Mouse (Mus musculus): Measurements from ENCODE around the gene Olfr410. TPM values are rescaled to one million over a fixed set of nuclear protein-coding genes. Genes with fewer than 3 reads are reported as not detected.

Olfr410 gene
- not detected in 2 replicates for polyA plus RNA-seq (2016; fragmentation: Nextera tagmentation; extraction: Ambion mirVana)

- no peaks in the 10 kb centered on the region for H3K4me1 ChIP-seq
- no peaks in the 10 kb centered on the region for H3K27me3 ChIP-seq (replicated peaks; ENCODE audit: low read depth, poor library complexity, severe bottlenecking)
- H3K27ac ChIP-seq (replicated peaks) = no peak within 1 kb of the TSS
- no peak for DNase-seq (ENCODE audit: low spot score)
- H3K9me3 ChIP-seq = no peaks in the 10 kb centered on the region
- 80% methylated on average over 6 of the region's 6 CpGs for whole genome bisulfite sequencing
- H3K36me3 ChIP-seq (replicated peaks) = no peaks in the 10 kb centered on the region
- no peak within 1 kb of the TSS for H3K4me3 ChIP-seq
These were observed at the start of gene Olfr410 for GRCm38 (mm10) chr11:74337931-74338330. Olfr410 (minus strand) TSS chr11:74338031.

- no peaks in the 10 kb centered on the region for H3K9me3 ChIP-seq
- no peaks in the 10 kb centered on the region for H3K36me3 ChIP-seq (replicated peaks)
- no peak overlapping the region for H3K27ac ChIP-seq (replicated peaks)
- peaks cover 21% of the 10 kb centered on the region for H3K4me1 ChIP-seq
- peaks cover 3% of the 10 kb centered on the region; the same call in 1 of the 2 replicates for H3K27me3 ChIP-seq (replicated peaks; ENCODE audit: low read depth, poor library complexity, severe bottlenecking)
- WGBS = 83% methylated on average over 5 of the region's 5 CpGs
- no peak for DNase-seq (ENCODE audit: low spot score)
- H3K4me3 ChIP-seq = no peak overlapping the region
These were observed 49.4 kb upstream of the Olfr410 start for GRCm38 (mm10) chr11:74387203-74387602.

GRCm38 (mm10) chr11:74385674-74386073 lies 47.8 kb upstream of the Olfr410 start:
- no peaks in the 10 kb centered on the region for H3K36me3 ChIP-seq (replicated peaks)
- WGBS = 76% methylated on average over 9 of the region's 9 CpGs
- no peaks in the 10 kb centered on the region for H3K9me3 ChIP-seq
- peaks cover 21% of the 10 kb centered on the region for H3K4me1 ChIP-seq
- no peak overlapping the region for H3K4me3 ChIP-seq
- H3K27me3 ChIP-seq (replicated peaks; ENCODE audit: low read depth, poor library complexity, severe bottlenecking) = no peaks in the 10 kb centered on the region
- no peak for DNase-seq (ENCODE audit: low spot score)
- H3K27ac ChIP-seq (replicated peaks) = no peak overlapping the region

GRCm38 (mm10) chr11:74379166-74379873 lies 41.5 kb upstream of the Olfr410 start:
- DNase-seq (ENCODE audit: low spot score) = no peak
- 75% methylated on average over 4 of the region's 4 CpGs for WGBS
- Histone ChIP-seq H3K27me3 (replicated peaks; ENCODE audit: low read depth, poor library complexity, severe bottlenecking) (peaks cover 4% of the 10 kb centered on the region; the same call in 1 of the 2 replicates), H3K4me1 (peaks cover 7% of the 10 kb centered on the region), H3K9me3 (no peaks in the 10 kb centered on the region), H3K36me3 (replicated peaks) (no peaks in the 10 kb centered on the region), H3K27ac (replicated peaks) (no peak overlapping the region), H3K4me3 (no peak overlapping the region)

DNA sequence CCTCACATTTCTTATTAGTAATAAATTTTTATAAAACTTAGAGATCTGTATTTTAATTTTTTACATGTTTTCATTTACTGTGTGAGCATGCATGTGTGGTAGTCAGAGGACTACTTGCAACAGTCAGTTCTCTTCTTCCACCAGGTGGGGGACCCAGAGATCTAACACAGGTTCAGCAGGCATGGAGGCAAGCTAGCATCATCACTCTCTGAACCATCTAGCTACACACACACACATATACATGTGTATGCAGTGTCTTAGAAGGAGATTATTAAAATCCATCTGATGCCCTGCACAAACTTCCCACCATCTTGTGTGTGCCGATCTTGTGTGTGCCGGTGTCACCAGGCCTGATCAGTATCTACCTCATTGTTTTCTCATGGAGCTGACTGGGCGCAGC lies 39.0 kb upstream of the Olfr410 start:
- WGBS = 71% methylated on average over 3 of the region's 3 CpGs
- no peaks in the 10 kb centered on the region for H3K9me3 ChIP-seq

GRCm38 (mm10) chr11:74371393-74372100 lies 33.7 kb upstream of the Olfr410 start:
- DNase-seq (ENCODE audit: low spot score) = peak; percentile 82
- 12% methylated on average over 22 of the region's 22 CpGs for WGBS
- no peaks in the 10 kb centered on the region for H3K36me3 ChIP-seq (replicated peaks)
- no peaks in the 10 kb centered on the region for H3K9me3 ChIP-seq
- H3K27me3 ChIP-seq (replicated peaks; ENCODE audit: low read depth, poor library complexity, severe bottlenecking) = peaks cover 16% of the 10 kb centered on the region
- H3K4me3 ChIP-seq = no peak overlapping the region
- no peaks in the 10 kb centered on the region for H3K4me1 ChIP-seq
- no peak overlapping the region for H3K27ac ChIP-seq (replicated peaks)

More for the DNA sequence above, 39.0 kb upstream of the Olfr410 start:
- Histone ChIP-seq H3K36me3 (replicated peaks) (no peaks in the 10 kb centered on the region), H3K4me3 (no peak overlapping the region), H3K27ac (replicated peaks) (no peak overlapping the region), H3K27me3 (replicated peaks; ENCODE audit: low read depth, poor library complexity, severe bottlenecking) (peaks cover 4% of the 10 kb centered on the region; the same call in 1 of the 2 replicates), H3K4me1 (peaks cover 7% of the 10 kb centered on the region)
- DNase-seq (ENCODE audit: low spot score) = peak; percentile 61

DNA sequence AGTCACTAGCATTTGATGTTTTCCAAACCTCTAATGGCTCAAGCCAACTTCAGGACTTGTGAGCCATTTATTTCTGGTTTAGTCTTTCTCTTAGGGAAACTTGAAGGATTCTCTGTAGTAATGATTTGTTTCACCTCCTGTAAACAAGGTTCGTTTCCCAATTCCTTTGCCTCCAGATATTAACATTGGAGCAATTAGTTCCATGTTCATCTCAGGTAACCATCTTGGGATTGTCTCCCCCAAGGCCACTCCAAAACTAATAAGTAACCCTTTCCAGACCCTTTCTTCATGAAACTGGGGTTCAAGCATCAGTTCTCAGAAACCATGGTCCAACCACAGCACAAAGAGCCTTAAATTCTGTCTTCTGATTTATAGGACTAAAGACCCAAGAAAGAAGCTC lies 23.9 kb upstream of the Olfr410 start, which contains the start of gene Olfr412:
Gene Olfr412, plus strand, starts transcription at position 301 of the 400 bp plus-strand sequence.
- Histone ChIP-seq H3K9me3 (peaks cover 16% of the 10 kb centered on the region), H3K36me3 (replicated peaks) (no peaks in the 10 kb centered on the region), H3K27ac (replicated peaks) (no peak within 1 kb of the TSS), H3K27me3 (replicated peaks; ENCODE audit: low read depth, poor library complexity, severe bottlenecking) (no peaks in the 10 kb centered on the region), H3K4me3 (no peak within 1 kb of the TSS), H3K4me1 (no peaks in the 10 kb centered on the region)
- no peak for DNase-seq (ENCODE audit: low spot score)
- WGBS = 80% methylated on average over 1 of the region's 1 CpGs

DNA sequence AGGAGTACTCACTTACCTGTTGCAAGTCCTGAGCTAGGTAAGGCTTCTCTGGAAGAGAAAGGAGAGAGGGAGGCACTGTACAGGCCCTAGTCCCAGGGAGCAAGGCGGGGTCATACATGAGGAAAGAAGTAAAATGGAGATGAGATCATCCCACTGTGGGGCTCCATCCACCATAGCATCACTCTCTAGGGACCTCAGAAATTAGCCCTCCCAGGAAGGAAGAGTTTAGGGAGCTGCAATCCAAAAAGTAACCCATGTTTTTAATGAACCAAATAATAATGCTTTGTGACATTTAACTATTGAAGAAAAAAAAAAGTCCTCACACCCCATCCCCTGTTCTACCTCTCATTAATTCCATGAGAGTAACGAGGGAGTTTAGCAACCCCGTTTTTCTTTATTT lies 14.7 kb upstream of the Olfr410 start, which contains the start of gene Olfr411:
Gene Olfr411, minus strand, starts transcription at position 101 of the 400 bp plus-strand sequence.
- Histone ChIP-seq H3K36me3 (replicated peaks) (no peaks in the 10 kb centered on the region), H3K4me3 (no peak within 1 kb of the TSS), H3K27me3 (replicated peaks; ENCODE audit: low read depth, poor library complexity, severe bottlenecking) (no peaks in the 10 kb centered on the region), H3K27ac (replicated peaks) (no peak within 1 kb of the TSS), H3K9me3 (0 out of 2 replicates have a peak, but pooled peaks cover 5% of the 10 kb centered on the region), H3K4me1 (no peaks in the 10 kb centered on the region)
- DNase-seq (ENCODE audit: low spot score) = no peak
- 82% methylated on average over 3 of the region's 3 CpGs for WGBS

DNA sequence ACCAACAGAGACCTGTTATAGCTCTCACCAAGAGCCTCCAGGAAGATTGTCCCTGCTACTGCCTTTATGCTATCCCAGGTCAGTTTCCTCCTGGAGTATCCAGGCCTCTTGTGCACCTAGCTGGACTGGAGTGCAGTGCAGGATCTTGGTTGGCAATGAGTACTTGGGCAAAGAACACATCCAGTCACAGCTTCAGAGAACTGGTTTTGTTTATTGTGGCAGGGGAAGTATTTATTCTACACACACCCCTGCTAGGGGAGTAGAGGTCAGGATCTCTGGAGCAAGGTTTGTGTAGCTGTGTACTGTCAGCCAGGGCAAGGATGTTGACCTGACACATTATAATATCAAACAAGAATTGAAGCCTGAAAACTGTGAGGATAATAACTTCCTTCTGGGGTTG lies 9.1 kb downstream of the Olfr410 start:
- no peaks in the 10 kb centered on the region for H3K27me3 ChIP-seq (replicated peaks; ENCODE audit: low read depth, poor library complexity, severe bottlenecking)
- no peaks in the 10 kb centered on the region for H3K9me3 ChIP-seq
- H3K27ac ChIP-seq (replicated peaks) = no peak overlapping the region
- H3K4me3 ChIP-seq = no peak overlapping the region
- H3K36me3 ChIP-seq (replicated peaks) = no peaks in the 10 kb centered on the region
- H3K4me1 ChIP-seq = no peaks in the 10 kb centered on the region
- DNase-seq (ENCODE audit: low spot score) = no peak

DNA sequence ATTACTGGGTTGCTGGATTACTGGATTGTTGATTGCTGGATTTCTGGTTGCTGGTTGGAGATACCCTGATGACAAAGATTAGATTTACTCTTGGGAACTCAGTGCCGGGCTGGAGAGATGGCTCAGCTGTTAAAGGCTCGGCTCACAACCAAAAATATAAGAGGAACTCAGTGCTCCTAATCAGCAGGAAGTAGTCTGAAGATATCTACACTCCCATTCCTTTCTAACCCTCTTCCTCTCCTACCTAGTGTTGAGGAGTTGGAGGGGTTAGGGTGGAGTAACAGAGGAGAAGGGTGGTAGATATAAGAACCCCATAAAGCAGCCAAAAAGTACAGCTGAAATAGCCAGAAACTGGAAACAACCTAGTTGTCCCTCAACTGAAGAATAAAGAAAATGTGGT lies 11.8 kb downstream of the Olfr410 start:
- DNase-seq (ENCODE audit: low spot score) = no peak
- H3K9me3 ChIP-seq = peaks cover 8% of the 10 kb centered on the region; the same call in 1 of the 2 replicates
- H3K27ac ChIP-seq (replicated peaks) = no peak overlapping the region
- no peaks in the 10 kb centered on the region for H3K4me1 ChIP-seq
- no peak overlapping the region for H3K4me3 ChIP-seq
- H3K36me3 ChIP-seq (replicated peaks) = no peaks in the 10 kb centered on the region
- H3K27me3 ChIP-seq (replicated peaks; ENCODE audit: low read depth, poor library complexity, severe bottlenecking) = no peaks in the 10 kb centered on the region
- WGBS = 79% methylated on average over 2 of the region's 2 CpGs

DNA sequence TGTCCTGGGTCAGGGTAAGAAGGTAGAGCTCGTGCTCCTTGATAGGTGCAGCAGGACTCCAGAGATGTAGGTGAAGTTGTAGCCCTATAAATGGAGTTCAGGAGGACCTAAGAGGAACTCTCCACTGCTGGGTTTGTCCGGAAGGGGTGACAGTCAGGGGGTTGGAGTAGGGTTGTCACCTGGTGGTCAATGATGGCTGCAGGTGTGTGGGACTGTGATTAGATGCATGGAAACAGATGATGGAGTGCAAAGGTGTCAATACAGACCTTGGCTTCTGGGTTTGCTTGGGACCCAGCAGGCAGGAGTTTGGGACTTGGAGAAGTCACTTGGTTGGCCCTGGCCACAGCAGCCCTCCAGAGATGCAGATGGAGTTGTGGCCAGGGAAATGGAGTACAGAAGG lies 50.6 kb downstream of the Olfr410 start:
- Histone ChIP-seq H3K4me3 (no peak overlapping the region), H3K27ac (replicated peaks) (no peak overlapping the region), H3K27me3 (replicated peaks; ENCODE audit: low read depth, poor library complexity, severe bottlenecking) (no peaks in the 10 kb centered on the region), H3K36me3 (replicated peaks) (no peaks in the 10 kb centered on the region), H3K4me1 (no peaks in the 10 kb centered on the region), H3K9me3 (peaks cover 15% of the 10 kb centered on the region; the same call in 1 of the 2 replicates)
- WGBS = 78% methylated on average over 2 of the region's 2 CpGs
- no peak for DNase-seq (ENCODE audit: low spot score)

DNA sequence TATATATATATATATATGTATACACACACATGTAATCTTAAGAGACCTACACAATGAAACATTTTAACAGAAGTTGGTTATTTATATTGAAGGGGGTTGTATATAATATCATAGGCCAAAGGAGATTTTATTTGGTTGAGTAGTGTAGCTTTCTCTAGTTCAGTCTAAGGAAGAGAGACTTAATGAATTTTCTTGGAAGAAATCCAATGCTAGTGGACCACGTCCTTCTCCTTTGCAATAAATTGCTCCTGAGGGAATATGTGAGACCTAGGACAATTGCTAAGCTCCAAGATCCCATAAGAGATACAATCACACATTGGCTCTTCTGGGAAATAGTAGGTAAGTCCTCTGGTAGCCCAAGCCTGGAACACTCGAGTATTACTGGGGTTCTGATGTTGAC lies 54.4 kb downstream of the Olfr410 start, which contains the start of gene Olfr59:
Gene Olfr59, plus strand, starts transcription at position 301 of the 400 bp plus-strand sequence.
- no peaks in the 10 kb centered on the region for H3K4me1 ChIP-seq
- no peak within 1 kb of the TSS for H3K27ac ChIP-seq (replicated peaks)
- no peak for DNase-seq (ENCODE audit: low spot score)
- no peaks in the 10 kb centered on the region for H3K27me3 ChIP-seq (replicated peaks; ENCODE audit: low read depth, poor library complexity, severe bottlenecking)
- H3K36me3 ChIP-seq (replicated peaks) = no peaks in the 10 kb centered on the region
- WGBS = 61% methylated on average over 2 of the region's 2 CpGs
- no peak within 1 kb of the TSS for H3K4me3 ChIP-seq
- peaks cover 22% of the 10 kb centered on the region for H3K9me3 ChIP-seq

Data from embryonic facial prominence, embryonic 10.5 days (tissue).